Mouse (Mus musculus) embryonic fibroblast, embryonic 13.5 days (primary cell): Measurements from ENCODE around the gene Orai1.

Source experiments
- CTCF ChIP-seq: IDR thresholded peaks from 2 replicates; pipeline ENCODE4 v1.5.1; 2011; ENCODE audit warnings: mild to moderate bottlenecking, control low read depth, low read length, moderate library complexity, borderline replicate concordance; ENCODE audit not compliant: insufficient read depth
- POLR2A ChIP-seq: IDR thresholded peaks from 2 replicates; pipeline ENCODE4 v1.6.1; 2011; ENCODE audit warnings: low read depth, mild to moderate bottlenecking, control low read depth, low read length, moderate library complexity

- TF ChIP-seq CTCF: 0 out of 2 replicates have a peak, but pooled peaks have one; percentile 8
- no peak for TF ChIP-seq POLR2A
Observed at GRCm38 (mm10) chr5:123013599-123014315, 1.1 kb upstream of the Orai1 start.
